Mouse (Mus musculus) brain, embryonic 14.5 days (tissue): ENCODE data around the gene Sf3b6.

Source experiments
- CTCF ChIP-seq: fragments of 200-500 bp; IDR thresholded peaks from 2 replicates; pipeline ENCODE4 v1.5.1; 2012; ENCODE audit warnings: inconsistent platforms, mild to moderate bottlenecking, moderate library complexity, borderline replicate concordance; ENCODE audit not compliant: insufficient read depth, insufficient read length; ENCODE audit errors: extremely low read depth
- POLR2A ChIP-seq: fragments of 200-500 bp; IDR thresholded peaks from 2 replicates; pipeline ENCODE4 v1.6.1; 2012; ENCODE audit warnings: mild to moderate bottlenecking, inconsistent platforms, borderline replicate concordance; ENCODE audit not compliant: poor library complexity, insufficient read depth, insufficient read length, severe bottlenecking; ENCODE audit errors: extremely low read depth

DNA sequence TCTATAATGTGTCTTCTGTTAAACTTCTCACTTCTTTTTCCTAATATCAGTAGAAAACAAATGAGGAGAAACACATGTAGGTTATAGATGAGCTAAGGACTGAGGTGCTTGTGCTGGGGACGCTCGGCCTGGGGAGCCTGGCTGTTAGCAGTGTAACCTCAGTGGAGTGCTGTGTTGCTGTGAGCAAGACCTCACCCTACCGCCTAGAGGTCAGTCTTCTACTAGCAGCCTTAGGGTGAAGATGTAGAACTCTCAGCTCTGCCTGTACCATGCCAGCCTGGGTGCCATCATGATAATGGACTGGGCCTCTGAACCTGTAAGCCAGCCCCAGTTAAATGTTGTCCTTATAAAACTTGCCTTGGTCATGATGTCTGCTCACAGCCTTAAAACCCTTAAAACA is 9.9 kb downstream of the Sf3b6 start:
- TF ChIP-seq POLR2A = no peak
- TF ChIP-seq CTCF = no peak
